Mouse (Mus musculus): ENCODE data around the gene Olfm1. TPM values are rescaled to one million over a fixed set of nuclear protein-coding genes. Genes with fewer than 3 reads are reported as not detected.

The Olfm1 gene
- total and polyA plus RNA-seq, 3 experiments: 22.2 to 51.0 TPM; not detected in 1

DNA sequence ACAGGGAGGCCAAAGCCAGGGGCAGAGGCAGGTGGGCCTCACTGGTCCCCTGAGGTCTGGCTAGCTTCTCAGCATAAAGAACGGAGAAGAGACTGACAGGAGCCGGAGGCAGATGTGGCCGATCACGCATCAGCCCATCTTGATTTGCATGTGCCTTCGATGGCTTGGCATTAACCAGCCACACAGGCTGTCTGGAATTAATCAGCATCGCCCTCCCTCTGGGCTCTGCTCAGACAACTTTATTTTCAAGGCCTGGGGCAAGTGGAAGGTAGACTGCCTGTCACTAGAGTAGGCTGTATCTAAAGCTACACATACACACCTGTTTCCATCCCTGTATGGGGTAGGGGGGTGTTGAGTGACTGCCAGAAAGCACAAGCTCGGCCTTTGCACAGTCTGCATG is 32.2 kb upstream of the Olfm1 start:
- no peak for TF ChIP-seq ZMIZ1 (IDR thresholded peaks at IDR 0.05; ENCODE audit: low read depth, low read length)
- TF ChIP-seq HCFC1 (IDR thresholded peaks at IDR 0.05; ENCODE audit: low read depth, low read length): no peak
- no peak for TF ChIP-seq CTCF (IDR thresholded peaks at IDR 0.05 in 2 of 3, conservative IDR thresholded peaks at IDR 0.05 in 1 of 3; ENCODE audit: control insufficient read depth in 1 of 3, insufficient read depth in 1 of 3, low read depth in 2 of 3, low read length in 3 of 3, poor library complexity in 1 of 3, severe bottlenecking in 1 of 3)
- TF ChIP-seq TAL1 (IDR thresholded peaks at IDR 0.05; ENCODE audit: low read length): no peak
- no peak for TF ChIP-seq MAX (IDR thresholded peaks at IDR 0.05; ENCODE audit: low read length)
- no peak for TF ChIP-seq EP300 (IDR thresholded peaks at IDR 0.05; ENCODE audit: low read depth in 1 of 2, low read length in 2 of 2)
- TF ChIP-seq JUND (IDR thresholded peaks at IDR 0.05; ENCODE audit: low read depth, low read length): no peak
- TF ChIP-seq ELF1 (IDR thresholded peaks at IDR 0.05; ENCODE audit: low read depth, low read length): no peak
- no peak for TF ChIP-seq ZNF384 (IDR thresholded peaks at IDR 0.05; ENCODE audit: low read depth, low read length)
- no peak for TF ChIP-seq SMC3 (IDR thresholded peaks at IDR 0.05; ENCODE audit: low read depth, low read length)
- no peak for TF ChIP-seq RAD21 (IDR thresholded peaks at IDR 0.05; ENCODE audit: low read depth, low read length)
- Histone ChIP-seq H3K36me3 (ENCODE audit: control insufficient read depth in 1 of 2, insufficient read depth in 2 of 2, low read length in 2 of 2) (no peaks in the 10 kb centered on the region), H3K9ac (ENCODE audit: control insufficient read depth, low read depth, low read length, poor library complexity, severe bottlenecking) (no peak overlapping the region), H3K9me3 (replicated peaks; ENCODE audit: insufficient read depth, low read length) (no peaks in the 10 kb centered on the region), H3K4me3 (ENCODE audit: control insufficient read depth in 1 of 2, insufficient read depth in 1 of 2, low read depth in 2 of 2, low read length in 2 of 2) (no peak overlapping the region), H3K79me2 (ENCODE audit: control insufficient read depth, insufficient read depth, low read length, poor library complexity) (no peaks in the 10 kb centered on the region), H3K4me1 (ENCODE audit: control insufficient read depth in 1 of 2, insufficient read depth in 2 of 2, low read length in 2 of 2) (no peaks in the 10 kb centered on the region), H3K27me3 (ENCODE audit: control insufficient read depth in 1 of 2, insufficient read depth in 2 of 2, low read length in 2 of 2) (peaks cover 13 to 15% of the 10 kb centered on the region in 2 experiments), H3K27ac (ENCODE audit: control insufficient read depth, low read depth, low read length) (no peak overlapping the region)
- DNase-seq (ENCODE audit: low read depth, low spot score): no peak

DNA sequence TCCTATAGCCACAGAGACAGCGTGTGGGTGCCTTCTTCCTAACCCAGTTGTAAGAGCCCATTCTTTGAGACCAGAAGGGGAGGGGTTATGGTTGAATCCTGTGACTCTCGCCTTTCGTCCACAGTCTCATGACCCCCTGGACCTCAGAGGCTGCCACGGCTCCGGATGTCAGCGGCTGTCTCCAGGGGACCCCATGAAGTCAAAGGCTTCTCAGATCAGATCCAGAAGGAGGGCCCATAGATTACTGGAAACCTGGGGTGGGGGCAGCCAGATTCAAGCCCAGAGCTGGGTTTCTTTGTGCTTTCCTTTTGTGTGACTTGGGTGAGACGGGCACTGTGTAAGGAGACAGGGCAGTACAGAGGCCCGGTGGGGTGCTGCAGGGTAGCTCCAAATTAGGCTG is 27.2 kb upstream of the Olfm1 start:
- Histone ChIP-seq H3K27ac (ENCODE audit: control insufficient read depth, low read depth, low read length) (no peak overlapping the region), H3K4me3 (ENCODE audit: control insufficient read depth in 1 of 2, insufficient read depth in 1 of 2, low read depth in 2 of 2, low read length in 2 of 2) (no peak overlapping the region), H3K9me3 (replicated peaks; ENCODE audit: insufficient read depth, low read length) (no peaks in the 10 kb centered on the region), H3K27me3 (ENCODE audit: control insufficient read depth in 1 of 2, insufficient read depth in 2 of 2, low read length in 2 of 2) (peaks cover 11 to 12% of the 10 kb centered on the region in 2 experiments), H3K79me2 (ENCODE audit: control insufficient read depth, insufficient read depth, low read length, poor library complexity) (no peaks in the 10 kb centered on the region), H3K4me1 (ENCODE audit: control insufficient read depth in 1 of 2, insufficient read depth in 2 of 2, low read length in 2 of 2) (no peaks in the 10 kb centered on the region), H3K9ac (ENCODE audit: control insufficient read depth, low read depth, low read length, poor library complexity, severe bottlenecking) (no peak overlapping the region), H3K36me3 (ENCODE audit: control insufficient read depth in 1 of 2, insufficient read depth in 2 of 2, low read length in 2 of 2) (no peaks in the 10 kb centered on the region)
- no peak for DNase-seq (ENCODE audit: low read depth, low spot score)
- TF ChIP-seq GATA1 (IDR thresholded peaks at IDR 0.05; ENCODE audit: low read depth, low read length): no peak
- TF ChIP-seq GABPA (IDR thresholded peaks at IDR 0.05; ENCODE audit: low read depth, low read length): no peak
- no peak for TF ChIP-seq JUND (IDR thresholded peaks at IDR 0.05; ENCODE audit: low read depth, low read length)
- TF ChIP-seq ETS1 (IDR thresholded peaks at IDR 0.05; ENCODE audit: low read depth, low read length): no peak

DNA sequence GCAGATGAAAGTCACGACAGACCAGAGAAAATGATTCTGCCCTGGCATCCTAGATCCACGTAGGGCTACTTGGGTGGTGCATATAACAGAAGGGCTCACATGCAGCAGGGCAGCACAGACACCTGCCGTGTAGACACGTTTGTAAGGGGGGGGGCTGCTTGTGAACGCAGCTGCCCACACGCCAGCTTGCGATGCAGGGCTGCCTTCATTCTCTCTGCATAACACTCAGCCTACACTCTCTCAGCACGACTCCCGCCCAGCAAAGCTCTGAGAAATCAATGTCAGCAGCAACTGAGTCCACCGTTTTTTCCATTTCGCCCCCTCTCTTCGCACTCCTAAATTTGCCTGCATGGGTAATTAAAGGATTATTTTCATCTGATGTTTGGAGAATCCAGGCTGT is 23.5 kb upstream of the Olfm1 start:
- DNase-seq (ENCODE audit: low read depth, low spot score): no peak
- Histone ChIP-seq H3K9ac (ENCODE audit: control insufficient read depth, low read depth, low read length, poor library complexity, severe bottlenecking) (no peak overlapping the region), H3K27me3 (ENCODE audit: control insufficient read depth in 1 of 2, insufficient read depth in 2 of 2, low read length in 2 of 2) (peaks cover 15 to 17% of the 10 kb centered on the region in 2 experiments)

More for the DNA sequence above, 23.5 kb upstream of the Olfm1 start:
- Histone ChIP-seq H3K27ac (ENCODE audit: control insufficient read depth, low read depth, low read length) (no peak overlapping the region), H3K4me3 (ENCODE audit: control insufficient read depth in 1 of 2, insufficient read depth in 1 of 2, low read depth in 2 of 2, low read length in 2 of 2) (no peak overlapping the region), H3K36me3 (ENCODE audit: control insufficient read depth in 1 of 2, insufficient read depth in 2 of 2, low read length in 2 of 2) (no peaks in the 10 kb centered on the region), H3K79me2 (ENCODE audit: control insufficient read depth, insufficient read depth, low read length, poor library complexity) (no peaks in the 10 kb centered on the region), H3K9me3 (replicated peaks; ENCODE audit: insufficient read depth, low read length) (no peaks in the 10 kb centered on the region), H3K4me1 (ENCODE audit: control insufficient read depth in 1 of 2, insufficient read depth in 2 of 2, low read length in 2 of 2) (no peaks in the 10 kb centered on the region)
- no peak for TF ChIP-seq POLR2A (IDR thresholded peaks at IDR 0.05; ENCODE audit: control insufficient read depth in 1 of 2, insufficient read depth in 1 of 2, low read depth in 1 of 2, low read length in 2 of 2, poor library complexity in 1 of 2)
- no peak for TF ChIP-seq JUND (IDR thresholded peaks at IDR 0.05; ENCODE audit: low read depth, low read length)
- TF ChIP-seq GABPA (IDR thresholded peaks at IDR 0.05; ENCODE audit: low read depth, low read length): no peak
- TF ChIP-seq MXI1 (IDR thresholded peaks at IDR 0.05; ENCODE audit: low read depth, low read length): no peak
- TF ChIP-seq TAL1 (IDR thresholded peaks at IDR 0.05; ENCODE audit: low read length): no peak
- TF ChIP-seq ELF1 (IDR thresholded peaks at IDR 0.05; ENCODE audit: low read depth, low read length): no peak
- no peak for TF ChIP-seq POLR2AphosphoS5 (IDR thresholded peaks at IDR 0.05; ENCODE audit: borderline replicate concordance, low read depth, low read length)
- no peak for TF ChIP-seq TBP (IDR thresholded peaks at IDR 0.05; ENCODE audit: low read depth, low read length)
- TF ChIP-seq NELFE (IDR thresholded peaks at IDR 0.05; ENCODE audit: low read depth, low read length): no peak
- no peak for TF ChIP-seq ZNF384 (IDR thresholded peaks at IDR 0.05; ENCODE audit: low read depth, low read length)
- no peak for TF ChIP-seq NRF1 (IDR thresholded peaks at IDR 0.05; ENCODE audit: insufficient read depth, low read depth, low read length, poor library complexity, severe bottlenecking)
- TF ChIP-seq E2F4 (IDR thresholded peaks at IDR 0.05; ENCODE audit: borderline replicate concordance, low read depth, low read length): no peak
- no peak for TF ChIP-seq ETS1 (IDR thresholded peaks at IDR 0.05; ENCODE audit: low read depth, low read length)
- no peak for TF ChIP-seq CHD1 (IDR thresholded peaks at IDR 0.05; ENCODE audit: low read depth, low read length)
- no peak for TF ChIP-seq MAZ (IDR thresholded peaks at IDR 0.05; ENCODE audit: low read depth, low read length)
- TF ChIP-seq EP300 (IDR thresholded peaks at IDR 0.05; ENCODE audit: low read depth in 1 of 2, low read length in 2 of 2): no peak
